Mouse (Mus musculus) small intestine, adult 2 months (tissue): Measurements from ENCODE around the gene Gm11037.

Experiments used
- CTCF ChIP-seq: fragments of 200-500 bp; IDR thresholded peaks from 2 replicates; pipeline ENCODE4 v1.5.1; 2012; ENCODE audit warnings: low read depth, mild to moderate bottlenecking, control low read depth, inconsistent platforms, low read length, moderate library complexity, mixed read lengths; ENCODE audit not compliant: insufficient replicate concordance, insufficient read length; ENCODE audit errors: extremely low read depth
- POLR2A ChIP-seq: fragments of 200-500 bp; IDR thresholded peaks from 2 replicates; pipeline ENCODE4 v1.6.1; 2012; ENCODE audit warnings: low read depth, mild to moderate bottlenecking, control low read depth, inconsistent platforms, low read length, moderate library complexity

DNA sequence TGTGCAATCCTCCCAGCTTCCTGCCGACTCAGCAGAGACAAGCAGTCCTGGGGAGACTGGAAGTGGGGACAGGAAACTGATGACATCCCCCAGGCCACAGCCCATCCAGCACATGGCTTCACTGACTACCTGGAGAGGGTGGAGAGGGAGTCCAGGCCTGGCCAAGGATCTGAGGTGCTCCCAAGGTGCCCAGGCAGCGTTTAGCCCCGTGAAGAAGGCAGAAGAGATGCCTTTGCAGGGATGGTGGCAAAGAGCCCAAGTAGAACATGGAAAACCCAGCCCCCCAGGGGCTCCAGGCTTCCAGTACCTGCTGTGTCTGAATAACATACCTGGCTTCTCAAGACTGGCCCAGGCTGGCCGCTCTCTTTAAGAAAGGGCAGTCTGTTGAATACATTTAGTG is 44.7 kb upstream of the Gm11037 start:
- TF ChIP-seq CTCF (no peak), POLR2A (no peak)
